Mouse (Mus musculus) embryonic fibroblast, embryonic 13.5 days (primary cell): Measurements from ENCODE around the gene Ugt1a6b. TPM values are rescaled to one million over a fixed set of nuclear protein-coding genes. Genes with fewer than 3 reads are reported as not detected.
"Not testable (repeated sequence)": the region's sequence is repeated elsewhere in the genome, so short reads cannot be mapped to it uniquely, and the experiment has no call there.

Source experiments
- H3K27ac ChIP-seq: 2 replicates; pipeline ENCODE4 v1.5.1; 2012; ENCODE audit warnings: low read length, control low read depth, inconsistent platforms; ENCODE audit not compliant: insufficient read depth
- H3K4me1 ChIP-seq: 2 replicates; pipeline ENCODE4 v1.6.1; 2011; ENCODE audit warnings: low read length; ENCODE audit not compliant: control insufficient read depth, insufficient read depth
- H3K4me3 ChIP-seq: 2 replicates; pipeline ENCODE4 v1.5.1; 2011; ENCODE audit warnings: mild to moderate bottlenecking, control low read depth, low read length; ENCODE audit not compliant: insufficient read depth
- CTCF ChIP-seq: IDR thresholded peaks from 2 replicates; pipeline ENCODE4 v1.5.1; 2011; ENCODE audit warnings: mild to moderate bottlenecking, control low read depth, low read length, moderate library complexity, borderline replicate concordance; ENCODE audit not compliant: insufficient read depth
- POLR2A ChIP-seq: IDR thresholded peaks from 2 replicates; pipeline ENCODE4 v1.6.1; 2011; ENCODE audit warnings: low read depth, mild to moderate bottlenecking, control low read depth, low read length, moderate library complexity
- polyA plus RNA-seq: library from polyadenylated mRNA; stranded (reverse); fragments of >200 nt; gene quantifications from 2 replicates; pipeline ENCODE4 v1.2.4, GENCODE M21; 2011; ENCODE audit warnings: low read depth; ENCODE audit not compliant: missing spikeins, insufficient read length

Gene Ugt1a6b
- polyA plus RNA-seq, 1 experiment, result 1.8 TPM

DNA sequence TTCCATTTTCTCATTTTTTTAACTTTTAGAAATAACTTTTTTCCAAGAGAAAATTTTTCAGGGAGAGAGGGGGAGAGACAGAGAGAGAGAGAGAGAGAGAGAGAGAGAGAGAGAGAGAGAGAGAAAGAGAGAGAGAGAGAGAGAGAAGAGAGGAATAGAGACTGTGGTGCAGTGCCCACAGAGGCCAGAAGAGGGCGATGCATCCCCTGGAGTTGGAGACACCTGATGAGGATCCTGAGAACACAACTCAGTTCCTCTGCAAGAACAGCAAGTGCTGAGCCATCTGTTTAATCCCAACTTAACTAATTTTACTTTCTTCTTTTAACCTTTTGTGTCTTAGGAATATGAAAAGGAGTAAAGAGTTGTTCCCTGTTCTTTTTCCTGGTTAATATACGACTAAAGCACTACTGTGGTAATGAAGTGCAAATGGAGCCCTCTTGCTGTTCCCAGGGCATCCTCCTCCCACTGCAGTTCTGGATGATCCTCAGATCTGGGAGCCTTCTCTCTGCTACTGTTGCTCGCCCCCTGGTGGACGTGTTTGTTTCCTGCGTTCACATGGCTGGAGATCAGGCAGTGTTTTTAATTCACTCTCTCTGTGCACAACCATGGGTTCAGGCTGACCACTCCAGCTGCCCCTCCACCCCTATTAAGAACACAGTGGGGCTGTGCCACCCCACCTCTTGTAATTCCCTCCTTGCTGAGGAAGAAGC is 41.1 kb downstream of the Ugt1a6b start:
- peak; percentile 40; the same call in 1 of the 2 replicates for TF ChIP-seq CTCF
- H3K4me1 ChIP-seq, H3K27ac ChIP-seq, H3K4me3 ChIP-seq: not testable (repeated sequence)

DNA sequence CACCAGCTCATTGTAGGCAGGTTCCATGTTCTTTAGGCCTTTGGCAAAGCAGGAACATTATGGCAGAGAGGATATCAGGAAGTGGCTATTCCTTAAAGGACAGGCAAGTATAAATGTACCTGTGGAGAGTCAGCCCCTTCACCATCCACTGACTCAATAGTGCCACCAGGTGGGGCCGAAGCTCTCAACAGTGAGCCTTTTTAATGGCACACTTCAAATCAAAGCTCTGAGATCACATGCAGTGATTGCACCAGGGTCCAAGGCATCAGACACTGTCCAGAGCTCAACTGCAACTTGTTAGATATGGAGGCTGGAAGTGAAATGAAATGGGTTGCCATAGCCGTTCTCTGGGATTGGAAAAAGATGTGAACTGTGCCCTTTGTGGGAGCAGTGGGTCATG is 42.2 kb downstream of the Ugt1a6b start:
- H3K27ac ChIP-seq, H3K4me1 ChIP-seq, H3K4me3 ChIP-seq: not testable (repeated sequence)

GRCm38 (mm10) chr1:88150133-88150532 is 47.1 kb downstream of the Ugt1a6b start:
- 0 out of 2 replicates have a peak, but pooled peaks have one; percentile 4 for TF ChIP-seq CTCF
- not testable (repeated sequence) for H3K4me3 ChIP-seq, H3K4me1 ChIP-seq, H3K27ac ChIP-seq

GRCm38 (mm10) chr1:88158430-88158829 is 55.4 kb downstream of the Ugt1a6b start:
- Histone ChIP-seq H3K4me3 (no peak overlapping the region), H3K4me1 (no peaks in the 10 kb centered on the region), H3K27ac (no peak overlapping the region)
- no peak for TF ChIP-seq CTCF
- no peak for TF ChIP-seq POLR2A

DNA sequence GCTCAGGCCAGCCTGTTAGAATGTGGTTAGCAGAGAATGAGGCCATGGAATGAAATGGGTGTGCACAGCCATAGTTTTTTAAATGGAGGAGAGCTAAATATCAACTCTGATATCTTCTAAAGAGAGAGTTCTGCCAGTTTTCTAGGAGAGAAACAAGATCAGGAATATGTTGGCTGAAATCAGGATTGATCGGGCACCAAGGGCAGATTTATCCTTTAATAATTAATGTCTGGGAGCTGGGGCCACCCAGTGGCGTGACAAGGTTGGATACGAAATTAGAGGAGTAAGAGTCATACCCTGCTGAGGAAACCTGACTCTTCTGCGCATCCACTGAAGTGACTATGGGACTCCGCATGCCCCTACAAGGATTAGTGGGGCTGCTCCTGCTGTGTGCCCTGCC is 62.7 kb downstream of the Ugt1a6b start, which contains the start of gene Ugt1a5:
Ugt1a5 (plus strand) TSS at position 302 of the 400 bp plus-strand sequence.
- H3K27ac ChIP-seq, result no peak within 1 kb of the TSS
- H3K4me1 ChIP-seq, result no peaks in the 10 kb centered on the region
- no peak for TF ChIP-seq CTCF
- TF ChIP-seq POLR2A, result no peak
- no peak within 1 kb of the TSS for H3K4me3 ChIP-seq

- H3K27ac ChIP-seq, H3K4me1 ChIP-seq, H3K4me3 ChIP-seq: not testable (repeated sequence)
These were observed 69.1 kb downstream of the Ugt1a6b start for GRCm38 (mm10) chr1:88172190-88172589.

GRCm38 (mm10) chr1:88179657-88180056 is 76.6 kb downstream of the Ugt1a6b start:
- TF ChIP-seq CTCF (no peak), POLR2A (no peak)
- Histone ChIP-seq H3K27ac (no peak overlapping the region), H3K4me1 (no peaks in the 10 kb centered on the region), H3K4me3 (no peak overlapping the region)

GRCm38 (mm10) chr1:88186325-88186935 is 83.4 kb downstream of the Ugt1a6b start:
- H3K4me1 ChIP-seq, result no peaks in the 10 kb centered on the region
- no peak overlapping the region for H3K27ac ChIP-seq
- TF ChIP-seq POLR2A (no peak), CTCF (no peak)
- H3K4me3 ChIP-seq, result no peak overlapping the region

GRCm38 (mm10) chr1:88192136-88192535 is 89.1 kb downstream of the Ugt1a6b start:
- Histone ChIP-seq H3K27ac (no peak overlapping the region), H3K4me3 (no peak overlapping the region), H3K4me1 (no peaks in the 10 kb centered on the region)
- TF ChIP-seq POLR2A (no peak), CTCF (no peak)

- TF ChIP-seq POLR2A (no peak), CTCF (no peak)
These were observed 92.6 kb downstream of the Ugt1a6b start for GRCm38 (mm10) chr1:88195687-88196086.

More at GRCm38 (mm10) chr1:88195687-88196086, 92.6 kb downstream of the Ugt1a6b start:
- H3K27ac ChIP-seq, result no peak overlapping the region
- H3K4me3 ChIP-seq, result no peak overlapping the region
- no peaks in the 10 kb centered on the region for H3K4me1 ChIP-seq
